Mouse (Mus musculus) lung, postnatal 10 days (tissue): ENCODE measurements around the gene Reep3.

Source experiments
- DNase-seq: peaks from one replicate; pipeline ENCODE4 v3.0.0; 2021

Gene Reep3

DNA sequence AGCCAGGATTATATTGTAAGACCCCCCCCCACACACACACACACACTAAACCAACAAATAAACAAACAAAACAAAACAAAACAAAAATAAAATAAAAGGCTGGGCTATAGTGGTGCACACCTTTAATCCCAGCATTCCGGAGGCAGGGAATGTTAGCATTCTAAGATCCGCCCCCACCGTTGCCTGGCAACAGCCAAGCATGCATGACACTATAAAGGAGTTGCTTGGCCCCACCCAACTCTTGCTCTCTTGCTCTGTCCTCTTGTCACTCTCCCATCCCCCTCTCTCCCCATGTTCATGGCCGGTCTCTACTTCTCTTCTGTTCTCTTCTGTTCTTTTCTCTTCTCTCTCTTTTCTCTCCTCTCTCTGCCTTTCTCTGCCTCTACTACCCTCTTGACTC is 128.2 kb downstream of the Reep3 start:
- DNase-seq: peak; percentile 22

DNA sequence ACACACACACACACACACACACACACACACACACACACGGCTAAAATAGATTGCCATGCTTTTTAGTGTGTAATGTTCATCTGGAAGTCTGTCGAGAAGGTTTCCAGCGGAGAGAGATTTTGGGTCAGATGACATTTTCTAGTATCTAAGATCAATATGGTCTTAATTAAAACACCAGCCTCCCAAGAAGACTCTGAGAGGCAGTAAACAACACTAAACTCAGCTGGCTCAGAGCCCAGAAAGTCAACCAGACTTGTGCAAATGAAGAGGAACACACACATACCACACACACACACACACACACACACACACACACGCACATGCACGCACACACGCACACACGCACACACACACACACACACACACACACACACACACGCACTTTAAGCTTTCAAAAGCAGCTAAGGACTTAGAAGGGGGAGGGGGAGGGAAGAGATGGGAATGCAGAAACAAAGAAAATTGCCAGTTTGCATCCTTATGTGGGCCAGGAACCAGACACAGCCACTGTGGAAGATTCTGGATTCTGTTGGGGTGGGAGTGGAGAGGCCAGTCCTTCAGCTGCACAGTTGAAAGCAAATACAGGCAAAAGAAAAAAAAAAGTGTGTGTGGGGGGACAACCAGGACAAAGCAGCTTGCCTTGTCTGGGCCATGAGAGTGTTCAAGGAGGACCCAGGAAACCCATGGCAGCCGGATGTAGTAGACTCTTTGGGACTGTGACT is 130.2 kb downstream of the Reep3 start:
- peak; percentile 79 for DNase-seq

DNA sequence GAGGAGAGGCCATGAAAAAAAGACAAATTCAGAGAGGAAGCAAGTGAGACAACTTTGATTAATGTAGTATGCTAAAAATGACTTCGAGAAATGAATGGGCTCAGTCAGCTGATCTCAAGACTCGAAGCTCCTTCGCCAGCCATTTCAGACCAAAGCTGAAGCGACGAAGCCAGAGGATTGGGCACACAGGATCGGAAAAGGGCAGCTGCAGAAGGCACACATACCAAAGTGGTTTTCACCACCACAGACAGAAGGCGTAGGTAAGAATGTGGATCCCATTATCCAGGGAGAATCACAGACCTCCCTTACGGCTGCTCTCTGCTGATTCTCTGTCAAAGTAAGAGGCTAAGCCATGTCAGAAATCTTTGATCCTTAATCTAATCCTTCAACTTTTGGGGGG is 136.6 kb downstream of the Reep3 start:
- DNase-seq: no peak
